Mouse (Mus musculus) ES-E14 (cell line): ENCODE measurements around the gene Cfi.

Experiments used
- HCFC1 ChIP-seq: IDR thresholded peaks from 2 replicates; pipeline ENCODE4 v1.6.1; 2012; ENCODE audit warnings: low read length, inconsistent platforms, borderline replicate concordance; ENCODE audit not compliant: insufficient read depth
- ZC3H11A ChIP-seq: IDR thresholded peaks from 2 replicates; pipeline ENCODE4 v1.6.1; 2012; ENCODE audit warnings: low read depth, mild to moderate bottlenecking, inconsistent platforms, low read length, borderline replicate concordance
- ZNF384 ChIP-seq: IDR thresholded peaks from 2 replicates; pipeline ENCODE4 v1.6.1; 2012; ENCODE audit warnings: low read depth, low read length, inconsistent platforms

DNA sequence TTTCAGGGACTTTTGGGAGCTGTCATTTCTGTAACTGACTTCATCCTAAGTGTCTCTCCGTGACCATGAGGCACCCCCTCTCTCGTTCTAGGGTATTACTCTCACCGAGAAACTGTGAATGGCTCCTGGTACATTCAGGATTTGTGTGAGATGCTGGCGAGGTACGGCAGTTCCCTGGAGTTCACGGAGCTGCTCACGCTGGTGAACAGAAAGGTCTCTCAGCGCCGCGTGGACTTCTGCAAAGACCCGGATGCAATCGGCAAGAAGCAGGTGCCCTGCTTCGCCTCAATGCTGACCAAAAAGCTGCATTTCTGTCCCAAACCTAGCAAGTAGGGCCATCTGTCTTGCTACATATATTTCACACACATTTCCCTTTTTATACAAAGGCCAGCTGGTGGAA is 77.6 kb downstream of the Cfi start:
- no peak for TF ChIP-seq HCFC1
- TF ChIP-seq ZNF384 = no peak
- no peak for TF ChIP-seq ZC3H11A
